Mouse (Mus musculus) lung, postnatal 0 days (tissue): ENCODE data around the gene Trappc2l.

ENCODE experiments used
- CTCF ChIP-seq: IDR thresholded peaks from 2 replicates; pipeline ENCODE4 v1.5.1; 2016; ENCODE audit warnings: antibody characterized with exemption, mild to moderate bottlenecking
- EP300 ChIP-seq: IDR thresholded peaks from 2 replicates; pipeline ENCODE4 v1.6.1; 2016; ENCODE audit warnings: antibody characterized with exemption, mild to moderate bottlenecking, control low read depth

- TF ChIP-seq CTCF, result no peak
- TF ChIP-seq EP300, result no peak
These were observed 50.5 kb downstream of the Trappc2l start for GRCm38 (mm10) chr8:122661894-122662293.
